Mouse (Mus musculus) forebrain, embryonic 13.5 days (tissue): ENCODE data around the gene Ppp4c. TPM values are rescaled to one million over a fixed set of nuclear protein-coding genes. Genes with fewer than 3 reads are reported as not detected.
"Not testable (repeated sequence)": the region's sequence is repeated elsewhere in the genome, so short reads cannot be mapped to it uniquely, and the experiment has no call there.

Experiments used
- ATAC-seq: fragments of 200-750 bp; cut with Nextera tagmentation; 2 replicates; pipeline ENCODE4 v1.8.0; 2017
- H3K27ac ChIP-seq: fragments of 300-500 bp; sonication (generic); 2 replicates; pipeline ENCODE4 v1.5.1; 2015; ENCODE audit warnings: inconsistent platforms, mild to moderate bottlenecking, moderate library complexity
- H3K27me3 ChIP-seq: fragments of 300-500 bp; sonication (generic); 2 replicates; pipeline ENCODE4 v1.6.1; 2015; ENCODE audit warnings: mild to moderate bottlenecking, inconsistent platforms
- H3K36me3 ChIP-seq: fragments of 300-500 bp; sonication (generic); 2 replicates; pipeline ENCODE4 v1.6.1; 2015; ENCODE audit warnings: mild to moderate bottlenecking, inconsistent platforms; ENCODE audit not compliant: poor library complexity, severe bottlenecking
- H3K4me1 ChIP-seq: fragments of 300-500 bp; sonication (generic); 2 replicates; pipeline ENCODE4 v1.6.1; 2015; ENCODE audit warnings: inconsistent platforms
- H3K4me2 ChIP-seq: fragments of 300-500 bp; sonication (generic); 2 replicates; pipeline ENCODE4 v1.6.1; 2015; ENCODE audit warnings: inconsistent platforms, mild to moderate bottlenecking, moderate library complexity
- H3K4me3 ChIP-seq: fragments of 300-500 bp; sonication (generic); 2 replicates; pipeline ENCODE4 v1.5.1; 2015; ENCODE audit warnings: mild to moderate bottlenecking, inconsistent platforms
- H3K9ac ChIP-seq: fragments of 300-500 bp; sonication (generic); 2 replicates; pipeline ENCODE4 v1.6.1; 2015; ENCODE audit warnings: mild to moderate bottlenecking, inconsistent platforms
- H3K9me3 ChIP-seq: fragments of 300-500 bp; sonication (generic); replicated peaks from 2 replicates; pipeline ENCODE4 v1.6.1; 2016; ENCODE audit warnings: inconsistent platforms
- WGBS: fragments of 180-500 bp; shearing (Covaris S2); methylation state at CpG from one replicate; pipeline ENCODE4 v1.1.7; 2015; 5-methylcytosine and 5-hydroxymethylcytosine counted together
- polyA plus RNA-seq: library from polyadenylated mRNA; unstranded; fragments of >200 nt; fragmentation: Nextera tagmentation; extraction: Ambion mirVana; gene quantifications from 2 replicates; pipeline ENCODE4 v1.2.1, GENCODE M21; 2015

The Ppp4c gene
- polyA plus RNA-seq, 1 experiment from 2014 or later, result 246 TPM

DNA sequence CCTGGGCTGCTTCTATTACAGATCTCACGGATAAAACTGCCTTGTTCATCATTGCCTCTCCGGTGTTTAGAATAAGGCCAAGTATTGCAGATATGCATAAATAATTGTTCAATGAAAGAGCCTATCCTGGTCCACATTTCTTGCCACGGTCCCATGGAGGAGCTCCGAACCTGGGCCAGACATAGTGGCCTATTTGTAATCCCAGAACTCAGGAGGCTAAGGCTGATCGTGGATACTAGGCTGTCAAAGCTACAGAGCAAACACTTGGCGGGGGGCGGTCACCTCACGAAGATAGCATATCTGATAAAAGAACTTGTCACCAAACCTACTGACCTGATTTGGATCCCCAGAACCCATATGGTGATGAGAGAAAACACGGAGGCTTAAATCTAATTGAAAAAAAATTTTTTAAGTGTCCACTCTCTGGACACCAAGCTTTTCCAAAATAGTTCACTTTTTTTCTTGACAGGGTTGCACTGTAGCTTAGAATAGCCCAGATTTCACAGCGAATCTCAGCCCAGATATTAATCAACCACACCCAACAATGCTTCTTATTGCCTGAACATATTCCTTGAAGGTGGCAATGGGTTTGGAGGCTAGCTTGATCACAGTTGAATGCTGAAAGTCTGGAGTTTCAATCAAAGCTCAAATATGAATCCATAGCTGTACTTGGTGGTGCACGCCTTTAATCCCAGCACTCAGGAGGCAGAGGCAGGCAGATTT is 586 bp upstream of the Ppp4c start:
- Histone ChIP-seq H3K27me3 (no peaks in the 10 kb centered on the region), H3K9ac (peak overlapping the region; percentile 94), H3K4me1 (peaks cover 45% of the 10 kb centered on the region), H3K36me3 (peaks cover 61% of the 10 kb centered on the region), H3K4me3 (peak overlapping the region; percentile 93), H3K27ac (peak overlapping the region; percentile 94), H3K4me2 (peak overlapping the region; percentile 90), H3K9me3 (no peaks in the 10 kb centered on the region)
- WGBS, result 27% methylated on average over 11 of the region's 11 CpGs
- peak; percentile 29 for ATAC-seq

DNA sequence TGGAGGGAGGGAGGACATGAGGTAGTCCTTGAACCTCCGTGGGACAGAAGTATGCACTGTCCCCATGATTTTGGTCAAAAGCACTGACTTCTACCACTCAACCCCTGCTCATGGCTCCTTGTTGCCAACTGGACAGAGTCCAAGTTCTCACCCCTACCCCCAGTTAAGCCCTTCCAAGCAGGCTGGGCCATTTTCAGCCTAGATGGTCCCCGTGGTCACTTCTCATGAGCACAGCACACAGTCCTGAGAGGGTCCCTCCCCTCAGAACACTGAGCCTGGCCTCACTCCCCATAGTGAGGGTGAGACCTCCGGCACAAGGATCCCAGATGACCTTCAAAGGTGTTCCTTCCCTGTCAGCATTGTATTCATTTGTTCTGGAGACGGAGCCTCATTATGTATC is 3.2 kb downstream of the Ppp4c start:
- peaks cover 27% of the 10 kb centered on the region for H3K4me1 ChIP-seq
- no peaks in the 10 kb centered on the region for H3K9me3 ChIP-seq
- no peak overlapping the region for H3K27ac ChIP-seq
- H3K4me2 ChIP-seq, result no peak overlapping the region
- H3K4me3 ChIP-seq, result no peak overlapping the region
- peaks cover 65% of the 10 kb centered on the region for H3K36me3 ChIP-seq
- WGBS, result 95% methylated on average over 4 of the region's 4 CpGs
- no peaks in the 10 kb centered on the region for H3K27me3 ChIP-seq
- H3K9ac ChIP-seq, result no peak overlapping the region
- no peak for ATAC-seq

DNA sequence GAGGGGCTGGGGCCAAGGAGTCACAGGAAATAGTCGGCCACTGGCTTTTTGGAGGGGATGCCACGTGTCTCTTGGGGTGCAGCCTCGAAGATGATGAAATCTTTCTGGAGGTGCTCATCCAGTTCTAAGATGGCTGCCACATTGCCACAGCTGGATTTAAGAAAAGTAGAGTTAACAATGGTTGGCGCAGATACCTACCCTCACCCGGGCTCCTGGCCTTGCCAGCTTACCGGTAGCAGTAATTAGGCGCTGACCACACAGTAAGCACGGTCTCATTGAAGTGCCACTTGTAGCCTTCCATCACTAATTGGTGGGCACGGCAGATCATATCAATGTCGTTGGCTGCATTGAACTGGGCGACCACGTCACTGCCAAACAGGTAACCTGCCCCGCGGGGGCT is 6.2 kb downstream of the Ppp4c start:
- no peak overlapping the region for H3K27ac ChIP-seq
- no peak overlapping the region for H3K4me2 ChIP-seq
- ATAC-seq, result no peak
- no peaks in the 10 kb centered on the region for H3K27me3 ChIP-seq
- peaks cover 19% of the 10 kb centered on the region for H3K4me1 ChIP-seq
- peaks cover 68% of the 10 kb centered on the region for H3K36me3 ChIP-seq
- no peaks in the 10 kb centered on the region for H3K9me3 ChIP-seq
- WGBS, result 91% methylated on average over 14 of the region's 14 CpGs
- H3K4me3 ChIP-seq, result no peak overlapping the region
- H3K9ac ChIP-seq, result no peak overlapping the region

DNA sequence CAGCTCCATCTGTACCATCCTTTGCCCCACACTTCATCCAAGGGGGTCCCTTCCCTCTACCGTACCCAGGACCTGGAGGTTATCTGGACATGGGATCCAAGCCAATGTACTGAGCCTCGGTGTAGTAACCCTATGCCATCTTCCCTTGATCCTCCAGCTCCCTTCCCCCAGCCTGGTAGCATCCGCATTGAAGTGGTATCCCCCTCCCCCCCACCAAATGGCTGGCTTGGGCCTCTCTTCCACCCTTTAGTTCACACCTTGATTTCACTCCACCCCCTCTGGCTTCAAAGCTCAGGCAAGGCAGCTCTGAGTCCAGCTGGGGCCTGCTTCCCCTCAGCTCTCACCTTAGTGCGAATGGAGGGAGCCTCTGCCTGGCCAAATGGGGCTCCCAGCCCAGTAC is 7.2 kb downstream of the Ppp4c start:
- Histone ChIP-seq H3K4me3 (no peak overlapping the region), H3K9ac (no peak overlapping the region), H3K27ac (no peak overlapping the region), H3K4me2 (no peak overlapping the region), H3K36me3 (peaks cover 64% of the 10 kb centered on the region), H3K27me3 (no peaks in the 10 kb centered on the region), H3K4me1 (peaks cover 17% of the 10 kb centered on the region), H3K9me3 (no peaks in the 10 kb centered on the region)
- no peak for ATAC-seq
- 84% methylated on average over 4 of the region's 4 CpGs for WGBS

DNA sequence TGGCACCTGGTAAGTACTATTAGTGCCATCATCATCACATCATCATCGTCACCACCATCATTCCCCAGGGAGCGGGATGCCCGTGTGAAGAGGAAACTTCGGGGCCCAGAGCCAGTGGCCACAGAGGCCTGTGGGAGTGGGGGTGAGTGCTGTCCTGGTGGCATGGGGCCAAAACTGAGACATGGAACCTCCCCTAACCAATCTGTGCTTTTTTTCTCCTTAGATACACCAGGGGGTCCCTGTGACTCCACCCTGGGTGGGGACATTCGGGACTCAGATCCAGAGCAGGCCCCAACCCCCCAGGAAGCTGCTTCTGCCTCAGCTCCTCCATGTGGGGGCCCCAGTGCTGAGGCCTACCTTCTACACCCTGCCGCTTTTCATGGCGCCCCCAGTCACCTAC is 7.8 kb downstream of the Ppp4c start:
- H3K27ac ChIP-seq, result no peak overlapping the region
- no peak overlapping the region for H3K4me3 ChIP-seq
- 90% methylated on average over 7 of the region's 7 CpGs for WGBS

DNA sequence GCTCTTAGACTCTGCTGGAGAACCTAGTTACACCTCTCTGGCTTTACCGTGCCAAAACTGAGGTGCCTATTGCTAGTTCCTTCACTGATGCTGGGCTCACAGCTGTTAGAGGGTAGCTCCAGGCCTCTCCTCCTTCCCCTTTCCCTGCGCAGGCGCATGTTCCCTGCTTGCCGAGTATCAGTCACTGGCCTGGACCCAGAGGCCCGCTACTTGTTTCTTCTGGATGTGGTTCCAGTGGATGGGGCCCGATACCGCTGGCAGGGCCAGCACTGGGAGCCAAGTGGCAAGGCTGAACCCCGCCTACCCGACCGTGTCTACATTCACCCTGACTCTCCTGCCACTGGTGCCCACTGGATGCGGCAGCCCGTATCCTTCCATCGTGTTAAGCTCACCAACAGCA is 9.6 kb downstream of the Ppp4c start:
- Histone ChIP-seq H3K27ac (no peak overlapping the region), H3K36me3 (peaks cover 50% of the 10 kb centered on the region)

More for the DNA sequence above, 7.8 kb downstream of the Ppp4c start:
- ATAC-seq, result no peak
- Histone ChIP-seq H3K4me1 (peaks cover 20% of the 10 kb centered on the region), H3K27me3 (no peaks in the 10 kb centered on the region), H3K36me3 (peaks cover 58% of the 10 kb centered on the region), H3K9ac (no peak overlapping the region), H3K4me2 (no peak overlapping the region), H3K9me3 (no peaks in the 10 kb centered on the region)

DNA sequence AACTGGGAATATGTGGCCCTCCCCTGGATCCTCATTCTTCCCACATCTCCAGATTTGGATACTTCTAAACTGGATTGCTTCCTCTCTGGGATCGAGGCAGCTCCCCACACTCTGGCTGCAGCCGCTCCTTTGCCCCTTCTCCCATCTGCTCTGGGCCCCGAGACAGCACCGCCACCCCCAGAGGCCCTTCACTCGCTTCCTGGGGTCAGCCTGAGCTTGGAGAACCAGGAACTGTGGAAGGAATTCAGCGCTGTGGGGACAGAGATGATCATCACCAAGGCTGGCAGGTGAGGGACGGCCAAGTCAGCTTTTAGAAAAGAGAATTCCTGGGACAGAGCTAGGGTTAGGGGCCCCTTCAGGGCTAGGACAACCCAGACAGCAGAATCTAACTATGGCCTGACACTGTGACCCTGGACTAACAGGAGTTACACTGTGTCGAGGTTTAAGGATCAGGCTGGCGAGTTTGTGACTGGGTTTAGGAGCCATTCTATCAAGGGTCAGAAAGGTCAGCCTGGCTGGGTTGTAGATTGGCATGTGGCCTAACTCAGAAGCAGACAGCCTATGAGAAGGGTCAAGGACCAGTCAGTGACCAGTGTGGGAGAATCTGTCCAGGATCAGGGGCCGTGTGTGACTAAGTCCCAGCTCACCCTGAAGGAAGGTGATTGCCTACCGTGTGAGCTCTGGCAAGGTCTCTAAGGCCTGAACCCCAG is 10.5 kb downstream of the Ppp4c start:
- H3K27ac ChIP-seq, result peak overlapping the region; percentile 7; the same call in 1 of the 2 replicates
- H3K9ac ChIP-seq, result no peak overlapping the region
- peak overlapping the region; percentile 45; the same call in 1 of the 2 replicates for H3K4me3 ChIP-seq
- WGBS, result 47% methylated on average over 11 of the region's 11 CpGs
- peaks cover 41% of the 10 kb centered on the region for H3K36me3 ChIP-seq
- H3K4me2 ChIP-seq, result peak overlapping the region; percentile 92
- no peaks in the 10 kb centered on the region for H3K27me3 ChIP-seq
- no peaks in the 10 kb centered on the region for H3K9me3 ChIP-seq
- peaks cover 44% of the 10 kb centered on the region for H3K4me1 ChIP-seq
- no peak for ATAC-seq

More for the DNA sequence above, 9.6 kb downstream of the Ppp4c start:
- Histone ChIP-seq H3K4me2 (no peak overlapping the region), H3K27me3 (no peaks in the 10 kb centered on the region), H3K4me3 (no peak overlapping the region), H3K9me3 (no peaks in the 10 kb centered on the region), H3K9ac (no peak overlapping the region), H3K4me1 (peaks cover 37% of the 10 kb centered on the region)
- WGBS, result 85% methylated on average over 13 of the region's 13 CpGs
- no peak for ATAC-seq

DNA sequence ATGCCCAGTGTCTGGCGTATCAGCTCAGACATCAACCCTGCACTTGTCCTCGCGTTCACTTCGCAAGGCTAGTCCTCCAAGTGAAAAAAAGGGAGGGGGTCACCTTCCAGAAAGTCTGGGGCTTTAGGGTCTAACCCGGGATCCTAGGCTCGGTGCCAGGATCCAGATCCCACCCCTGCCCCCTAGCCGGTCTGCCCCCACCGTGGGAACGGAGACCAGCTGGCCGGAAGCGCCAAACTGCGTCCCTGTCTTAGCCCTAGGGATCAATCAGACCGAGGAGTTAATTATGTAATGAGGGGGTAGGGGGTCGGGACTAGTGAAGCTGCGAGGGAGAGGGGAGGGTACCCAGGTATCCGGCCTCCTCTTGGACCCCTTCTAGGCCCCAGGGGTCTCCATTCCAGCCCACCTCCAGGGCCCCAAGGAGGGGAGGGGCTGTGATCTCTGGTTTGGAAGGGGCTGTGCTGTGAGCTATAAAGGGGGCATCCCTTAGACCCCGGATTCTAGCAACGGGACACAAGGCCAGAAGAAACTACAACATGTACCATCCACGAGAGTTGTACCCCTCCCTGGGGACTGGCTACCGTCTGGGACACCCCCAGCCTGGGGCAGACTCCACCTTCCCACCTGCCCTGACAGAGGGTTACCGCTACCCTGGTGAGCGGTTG is 11.2 kb downstream of the Ppp4c start, which contains the start of gene Tbx6:
Tbx6 (plus strand) TSS at position 513 of the 665 bp plus-strand sequence.
- 6% methylated on average over 22 of the region's 22 CpGs for WGBS
- ATAC-seq, result no peak
- no peaks in the 10 kb centered on the region for H3K27me3 ChIP-seq
- H3K9me3 ChIP-seq, result no peaks in the 10 kb centered on the region
- H3K36me3 ChIP-seq, result peaks cover 34% of the 10 kb centered on the region
- H3K9ac ChIP-seq, result peak within 1 kb of the TSS; percentile 71
- H3K4me3 ChIP-seq, result peak within 1 kb of the TSS; percentile 45
- peak within 1 kb of the TSS; percentile 92 for H3K4me2 ChIP-seq
- H3K4me1 ChIP-seq, result peaks cover 49% of the 10 kb centered on the region
- H3K27ac ChIP-seq, result peak within 1 kb of the TSS; percentile 85

DNA sequence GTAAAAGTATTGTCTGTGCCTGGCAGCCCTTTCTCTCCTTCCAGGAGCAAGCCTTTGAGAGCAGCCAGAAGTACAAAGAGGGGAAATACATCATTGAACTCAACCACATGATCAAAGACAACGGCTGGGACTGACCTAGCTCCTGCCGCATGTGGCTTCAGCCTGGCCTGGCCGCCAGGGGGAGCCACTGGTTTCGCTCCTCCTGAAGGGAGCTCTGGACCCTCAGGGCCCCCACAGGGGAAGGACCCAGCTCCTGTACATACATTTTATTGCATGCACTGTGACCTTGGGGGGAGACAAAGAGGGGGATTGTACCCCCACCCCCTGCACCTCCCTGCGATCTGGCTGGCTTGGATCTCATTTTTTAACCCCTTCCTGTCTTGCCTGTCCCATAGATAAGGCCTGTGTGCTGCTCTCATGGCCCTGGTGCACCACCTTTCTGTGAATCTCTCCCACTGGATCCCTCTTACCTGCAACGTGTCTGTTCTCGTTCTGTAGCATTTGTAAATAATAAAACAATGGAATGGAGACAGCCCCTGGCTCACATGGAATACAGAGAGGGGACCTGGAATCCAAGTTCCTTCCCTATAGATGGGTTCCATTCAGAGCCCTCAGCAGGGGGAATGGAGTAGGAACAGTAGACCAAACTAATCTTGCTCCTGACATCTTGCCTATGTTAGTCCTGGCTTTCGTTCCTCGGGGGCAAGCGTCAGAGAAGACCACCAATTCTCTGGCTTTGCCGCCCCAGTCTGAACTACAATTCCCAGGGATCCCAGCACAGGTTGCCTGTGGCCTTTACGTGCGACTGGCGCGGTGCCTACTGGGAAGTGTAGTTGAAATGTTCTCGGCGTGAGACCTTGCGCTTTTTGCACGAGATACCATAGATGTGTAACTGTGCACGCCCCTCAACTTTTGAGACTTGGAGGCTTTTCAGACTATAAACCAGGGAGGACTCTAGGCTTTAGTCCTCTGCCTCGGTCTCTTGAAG is 12.0 kb downstream of the Ppp4c start:
- no peaks in the 10 kb centered on the region for H3K27me3 ChIP-seq
- ATAC-seq, result peak; percentile 77

DNA sequence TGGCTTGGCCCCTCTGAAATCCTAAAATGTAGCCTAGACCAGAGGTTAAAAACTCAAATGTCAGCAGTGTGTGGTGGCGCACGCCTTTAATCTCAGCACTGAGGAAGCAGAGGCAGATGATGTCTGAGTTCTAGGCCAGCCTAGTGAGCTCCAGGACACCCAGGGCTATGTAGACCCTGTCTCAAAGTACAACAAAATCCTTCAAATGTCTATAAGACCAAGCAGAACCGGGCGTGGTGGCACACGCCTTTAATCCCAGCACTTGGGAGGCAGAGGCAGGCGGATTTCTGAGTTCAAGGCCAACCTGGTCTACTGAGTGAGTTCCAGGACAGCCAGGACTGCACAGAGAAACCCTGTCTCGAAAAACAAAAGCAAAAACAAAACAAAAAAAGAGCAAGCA is 13.2 kb downstream of the Ppp4c start:
- H3K9me3 ChIP-seq, H3K27me3 ChIP-seq, H3K4me3 ChIP-seq, ATAC-seq, H3K4me2 ChIP-seq, H3K9ac ChIP-seq: not testable (repeated sequence)
- H3K36me3 ChIP-seq, result peaks cover 15% of the 10 kb centered on the region
- WGBS, result 92% methylated on average over 7 of the region's 7 CpGs
- 0 out of 2 replicates have a peak overlapping the region, but pooled peaks have one; percentile 5 for H3K27ac ChIP-seq
- H3K4me1 ChIP-seq, result peaks cover 55% of the 10 kb centered on the region

More for the DNA sequence above, 12.0 kb downstream of the Ppp4c start:
- H3K4me3 ChIP-seq, result peak overlapping the region; percentile 45
- H3K9ac ChIP-seq, result peak overlapping the region; percentile 71
- H3K9me3 ChIP-seq, result no peaks in the 10 kb centered on the region
- H3K4me1 ChIP-seq, result peaks cover 55% of the 10 kb centered on the region
- peak overlapping the region; percentile 85 for H3K27ac ChIP-seq
- peaks cover 27% of the 10 kb centered on the region for H3K36me3 ChIP-seq
- under 1% methylated on average over 21 of the region's 21 CpGs for WGBS
- peak overlapping the region; percentile 92 for H3K4me2 ChIP-seq

DNA sequence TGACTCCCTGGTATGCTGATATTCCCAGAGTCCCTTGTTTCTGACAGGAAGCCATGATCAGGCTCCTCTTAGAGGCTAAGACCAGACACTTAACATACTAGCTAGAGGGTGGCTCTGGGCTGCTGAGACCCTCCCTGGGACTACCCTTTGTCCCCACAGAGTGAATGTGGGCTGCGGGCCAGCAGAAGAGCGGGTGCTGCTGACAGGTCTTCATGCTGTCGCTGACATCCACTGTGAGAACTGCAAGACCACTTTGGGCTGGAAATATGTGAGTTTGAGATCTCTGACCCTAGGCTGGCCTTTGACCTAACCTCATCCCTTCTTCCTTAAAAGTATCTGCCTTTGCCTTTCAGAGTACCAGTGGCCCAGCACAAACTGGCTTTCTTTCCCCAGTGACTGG is 14.1 kb downstream of the Ppp4c start:
- H3K27ac ChIP-seq, result peak overlapping the region; percentile 79; the same call in 1 of the 2 replicates
- 84% methylated on average over 3 of the region's 3 CpGs for WGBS
- H3K27me3 ChIP-seq, result no peaks in the 10 kb centered on the region
- H3K36me3 ChIP-seq, result peaks cover 16% of the 10 kb centered on the region
- no peak for ATAC-seq
- peak overlapping the region; percentile 97 for H3K4me2 ChIP-seq
- H3K4me1 ChIP-seq, result peaks cover 55% of the 10 kb centered on the region
- no peaks in the 10 kb centered on the region for H3K9me3 ChIP-seq
- peak overlapping the region; percentile 81; the same call in 1 of the 2 replicates for H3K4me3 ChIP-seq
- peak overlapping the region; percentile 93; the same call in 1 of the 2 replicates for H3K9ac ChIP-seq
